Mouse (Mus musculus): ENCODE measurements at regions not wholly inside any gene's neighbourhood (a gene's known extent, or its start where the extent isn't known, plus 50 kb on each side); places are given as distances from the start of the nearest gene placed in this dataset.

GRCm38 (mm10) chr6:11404101-11404500, 503.2 kb downstream of the Ndufa4 start:
- no peak for ATAC-seq
- no peaks in the 10 kb centered on the region for H3K27me3 ChIP-seq (ENCODE audit: insufficient read depth, low read length)
- H3K36me3 ChIP-seq (replicated peaks; ENCODE audit: insufficient read depth, low read length), result no peaks in the 10 kb centered on the region
- H3K9me3 ChIP-seq (ENCODE audit: low read length), result no peaks in the 10 kb centered on the region
- TF ChIP-seq CTCF (IDR thresholded peaks at IDR 0.05; ENCODE audit: low read depth) (no peak), EP300 (IDR thresholded peaks at IDR 0.05; ENCODE audit: low read depth) (no peak)
- 45% methylated on average over 2 of the region's 2 CpGs for WGBS (ENCODE audit: insufficient replicate concordance)
- no peak overlapping the region for H3K4me2 ChIP-seq (ENCODE audit: low read depth, low read length)
- no peak overlapping the region for H3K9ac ChIP-seq (replicated peaks)
- no peak overlapping the region for H3K4me3 ChIP-seq (ENCODE audit: low read depth, low read length)
- no peak for DNase-seq
- no peaks in the 10 kb centered on the region for H3K4me1 ChIP-seq (ENCODE audit: insufficient read depth)
- H3K27ac ChIP-seq (ENCODE audit: low read depth), result no peak overlapping the region

- no peak for DNase-seq
- H3K36me3 ChIP-seq (replicated peaks; ENCODE audit: insufficient read depth, low read length), result no peaks in the 10 kb centered on the region
- no peak for ATAC-seq
- H3K4me2 ChIP-seq (ENCODE audit: low read depth, low read length), result no peak overlapping the region
- H3K27me3 ChIP-seq (ENCODE audit: insufficient read depth, low read length), result no peaks in the 10 kb centered on the region
- TF ChIP-seq EP300 (IDR thresholded peaks at IDR 0.05; ENCODE audit: low read depth) (no peak), CTCF (IDR thresholded peaks at IDR 0.05; ENCODE audit: low read depth) (no peak)
- no peaks in the 10 kb centered on the region for H3K9me3 ChIP-seq (ENCODE audit: low read length)
- no peak overlapping the region for H3K27ac ChIP-seq (ENCODE audit: low read depth)
- no peak overlapping the region for H3K9ac ChIP-seq (replicated peaks)
- no peaks in the 10 kb centered on the region for H3K4me1 ChIP-seq (ENCODE audit: insufficient read depth)
- 76% methylated on average over 1 of the region's 1 CpGs for WGBS (ENCODE audit: insufficient replicate concordance)
- H3K4me3 ChIP-seq (ENCODE audit: low read depth, low read length), result no peak overlapping the region
Observed at GRCm38 (mm10) chr6:11359088-11359487, 548.2 kb downstream of the Ndufa4 start.

GRCm38 (mm10) chr6:11353599-11353998, 553.7 kb downstream of the Ndufa4 start:
- no peaks in the 10 kb centered on the region for H3K36me3 ChIP-seq (replicated peaks; ENCODE audit: insufficient read depth, low read length)
- WGBS (ENCODE audit: insufficient replicate concordance), result 73% methylated on average over 3 of the region's 3 CpGs
- TF ChIP-seq CTCF (IDR thresholded peaks at IDR 0.05; ENCODE audit: low read depth), result no peak
- TF ChIP-seq EP300 (IDR thresholded peaks at IDR 0.05; ENCODE audit: low read depth), result no peak
- no peak overlapping the region for H3K9ac ChIP-seq (replicated peaks)
- DNase-seq, result no peak
- H3K9me3 ChIP-seq (ENCODE audit: low read length), result no peaks in the 10 kb centered on the region
- H3K4me3 ChIP-seq (ENCODE audit: low read depth, low read length), result no peak overlapping the region
- H3K27ac ChIP-seq (ENCODE audit: low read depth), result no peak overlapping the region
- no peak overlapping the region for H3K4me2 ChIP-seq (ENCODE audit: low read depth, low read length)
- no peaks in the 10 kb centered on the region for H3K4me1 ChIP-seq (ENCODE audit: insufficient read depth)
- no peaks in the 10 kb centered on the region for H3K27me3 ChIP-seq (ENCODE audit: insufficient read depth, low read length)
- no peak for ATAC-seq

- Histone ChIP-seq H3K27me3 (ENCODE audit: insufficient read depth, low read length) (no peaks in the 10 kb centered on the region), H3K4me2 (ENCODE audit: low read depth, low read length) (no peak overlapping the region), H3K9me3 (ENCODE audit: low read length) (no peaks in the 10 kb centered on the region), H3K27ac (ENCODE audit: low read depth) (no peak overlapping the region), H3K4me1 (ENCODE audit: insufficient read depth) (no peaks in the 10 kb centered on the region), H3K4me3 (ENCODE audit: low read depth, low read length) (no peak overlapping the region), H3K36me3 (replicated peaks; ENCODE audit: insufficient read depth, low read length) (no peaks in the 10 kb centered on the region), H3K9ac (replicated peaks) (no peak overlapping the region)
- TF ChIP-seq CTCF (IDR thresholded peaks at IDR 0.05; ENCODE audit: low read depth) (no peak), EP300 (IDR thresholded peaks at IDR 0.05; ENCODE audit: low read depth) (no peak)
- no peak for DNase-seq
- 65% methylated on average over 2 of the region's 2 CpGs for WGBS (ENCODE audit: insufficient replicate concordance)
- no peak for ATAC-seq
Observed at GRCm38 (mm10) chr6:11334137-11334536, 573.2 kb downstream of the Ndufa4 start.

- DNase-seq, result no peak
- Histone ChIP-seq H3K4me2 (ENCODE audit: low read depth, low read length) (no peak overlapping the region), H3K27ac (ENCODE audit: low read depth) (no peak overlapping the region), H3K9ac (replicated peaks) (no peak overlapping the region), H3K4me1 (ENCODE audit: insufficient read depth) (no peaks in the 10 kb centered on the region), H3K36me3 (replicated peaks; ENCODE audit: insufficient read depth, low read length) (no peaks in the 10 kb centered on the region), H3K4me3 (ENCODE audit: low read depth, low read length) (no peak overlapping the region), H3K9me3 (ENCODE audit: low read length) (no peaks in the 10 kb centered on the region), H3K27me3 (ENCODE audit: insufficient read depth, low read length) (no peaks in the 10 kb centered on the region)
- 69% methylated on average over 3 of the region's 3 CpGs for WGBS (ENCODE audit: insufficient replicate concordance)
- no peak for TF ChIP-seq EP300 (IDR thresholded peaks at IDR 0.05; ENCODE audit: low read depth)
- no peak for ATAC-seq
Observed at GRCm38 (mm10) chr6:11313744-11314143, 593.6 kb downstream of the Ndufa4 start.

GRCm38 (mm10) chr6:11305979-11306534, 601.2 kb downstream of the Ndufa4 start:
- Histone ChIP-seq H3K4me3 (ENCODE audit: low read depth, low read length) (no peak overlapping the region), H3K36me3 (replicated peaks; ENCODE audit: insufficient read depth, low read length) (no peaks in the 10 kb centered on the region), H3K9me3 (ENCODE audit: low read length) (no peaks in the 10 kb centered on the region), H3K27ac (ENCODE audit: low read depth) (no peak overlapping the region), H3K9ac (replicated peaks) (no peak overlapping the region), H3K4me1 (ENCODE audit: insufficient read depth) (no peaks in the 10 kb centered on the region), H3K4me2 (ENCODE audit: low read depth, low read length) (no peak overlapping the region), H3K27me3 (ENCODE audit: insufficient read depth, low read length) (no peaks in the 10 kb centered on the region)
- 82% methylated on average over 2 of the region's 2 CpGs for WGBS (ENCODE audit: insufficient replicate concordance)
- no peak for DNase-seq
- ATAC-seq, result no peak
- TF ChIP-seq EP300 (IDR thresholded peaks at IDR 0.05; ENCODE audit: low read depth) (no peak), CTCF (IDR thresholded peaks at IDR 0.05; ENCODE audit: low read depth) (no peak)

GRCm38 (mm10) chr6:11283990-11284389, 623.3 kb downstream of the Ndufa4 start:
- Histone ChIP-seq H3K27ac (ENCODE audit: low read depth) (no peak overlapping the region), H3K4me1 (ENCODE audit: insufficient read depth) (no peaks in the 10 kb centered on the region), H3K4me2 (ENCODE audit: low read depth, low read length) (no peak overlapping the region), H3K36me3 (replicated peaks; ENCODE audit: insufficient read depth, low read length) (no peaks in the 10 kb centered on the region), H3K4me3 (ENCODE audit: low read depth, low read length) (no peak overlapping the region), H3K9ac (replicated peaks) (no peak overlapping the region), H3K9me3 (ENCODE audit: low read length) (no peaks in the 10 kb centered on the region), H3K27me3 (ENCODE audit: insufficient read depth, low read length) (no peaks in the 10 kb centered on the region)
- WGBS (ENCODE audit: insufficient replicate concordance), result 0% methylated on average over 2 of the region's 2 CpGs
- DNase-seq (no peak), ATAC-seq (no peak)
- TF ChIP-seq CTCF (IDR thresholded peaks at IDR 0.05; ENCODE audit: low read depth) (peak; percentile 59), EP300 (IDR thresholded peaks at IDR 0.05; ENCODE audit: low read depth) (no peak)

Measured in liver, postnatal 0 days (tissue).